Mouse (Mus musculus) B cell, adult 62 days (primary cell): ENCODE data around the gene Kbtbd8. TPM values are rescaled to one million over a fixed set of nuclear protein-coding genes. Genes with fewer than 3 reads are reported as not detected.

ENCODE experiments used
- total RNA-seq: library from RNA; stranded (reverse); gene quantifications from 4 replicates; pipeline ENCODE4 v1.2.4, GENCODE M21; 2023

Kbtbd8 gene
- total RNA-seq = 6.6 to 10.0 TPM (median 7.1 TPM) in 4 replicates

GRCm38 (mm10) chr6:95116946-95117345 is at the start of gene Kbtbd8:
Gene Kbtbd8 (plus strand): TSS chr6:95117240.

Other genes starting within 250 kb of the Kbtbd8 start
- gene Gm10234, start 204.9 kb downstream of the Kbtbd8 start, total RNA-seq = not detected in 4 replicates